Mouse (Mus musculus) lung, adult 2 months (tissue): ENCODE results near the gene Akain1. TPM values are rescaled to one million over a fixed set of nuclear protein-coding genes. Genes with fewer than 3 reads are reported as not detected.
A peak's percentile ranks its signal among the peaks of the same experiment; 100 is the strongest.

Source experiments
- DNase-seq: peaks from one replicate; pipeline ENCODE4 v3.0.0; 2022
- H3K4me1 ChIP-seq: fragments of 200-500 bp; 2 replicates; pipeline ENCODE4 v1.6.1; 2011; ENCODE audit warnings: low read length; ENCODE audit not compliant: control insufficient read depth, insufficient read depth
- H3K4me3 ChIP-seq: fragments of 200-500 bp; replicated peaks from 2 replicates; pipeline ENCODE3; 2011; ENCODE audit warnings: low read depth, mild to moderate bottlenecking, control low read depth, low read length; ENCODE audit errors: extremely low read depth
- CTCF ChIP-seq: fragments of 200-500 bp; IDR thresholded peaks from 2 replicates; pipeline ENCODE4 v1.5.1; 2011; ENCODE audit warnings: mild to moderate bottlenecking, low read length, control low read depth; ENCODE audit not compliant: insufficient read depth
- POLR2A ChIP-seq: fragments of 200-500 bp; IDR thresholded peaks from 2 replicates; pipeline ENCODE4 v1.6.1; 2011; ENCODE audit warnings: low read depth, mild to moderate bottlenecking, control low read depth, low read length, borderline replicate concordance; ENCODE audit errors: extremely low read depth
- WGBS: fragments of 180-500 bp; shearing (Covaris S2); methylation state at CpG from one replicate; pipeline ENCODE4 v1.1.7; 2018; 5-methylcytosine and 5-hydroxymethylcytosine counted together
- polyA plus RNA-seq: library from polyadenylated mRNA; depleted of rRNA; stranded (reverse); fragments of >200 nt; gene quantifications from 2 replicates; pipeline ENCODE4 v1.2.3, GENCODE M21; 2012; rRNA removed

The Akain1 gene
- not detected in 2 replicates for polyA plus RNA-seq

- TF ChIP-seq CTCF (no peak), POLR2A (no peak)
- H3K4me3 ChIP-seq, result no peak within 1 kb of the TSS
- under 1% methylated on average over 44 of the region's 44 CpGs for WGBS
- H3K4me1 ChIP-seq, result no peaks in the 10 kb centered on the region
- DNase-seq, result peak; percentile 46
These were observed at the start of gene Akain1 for GRCm38 (mm10) chr17:69438990-69439491. Gene Akain1 (plus strand): TSS chr17:69439326.

DNA sequence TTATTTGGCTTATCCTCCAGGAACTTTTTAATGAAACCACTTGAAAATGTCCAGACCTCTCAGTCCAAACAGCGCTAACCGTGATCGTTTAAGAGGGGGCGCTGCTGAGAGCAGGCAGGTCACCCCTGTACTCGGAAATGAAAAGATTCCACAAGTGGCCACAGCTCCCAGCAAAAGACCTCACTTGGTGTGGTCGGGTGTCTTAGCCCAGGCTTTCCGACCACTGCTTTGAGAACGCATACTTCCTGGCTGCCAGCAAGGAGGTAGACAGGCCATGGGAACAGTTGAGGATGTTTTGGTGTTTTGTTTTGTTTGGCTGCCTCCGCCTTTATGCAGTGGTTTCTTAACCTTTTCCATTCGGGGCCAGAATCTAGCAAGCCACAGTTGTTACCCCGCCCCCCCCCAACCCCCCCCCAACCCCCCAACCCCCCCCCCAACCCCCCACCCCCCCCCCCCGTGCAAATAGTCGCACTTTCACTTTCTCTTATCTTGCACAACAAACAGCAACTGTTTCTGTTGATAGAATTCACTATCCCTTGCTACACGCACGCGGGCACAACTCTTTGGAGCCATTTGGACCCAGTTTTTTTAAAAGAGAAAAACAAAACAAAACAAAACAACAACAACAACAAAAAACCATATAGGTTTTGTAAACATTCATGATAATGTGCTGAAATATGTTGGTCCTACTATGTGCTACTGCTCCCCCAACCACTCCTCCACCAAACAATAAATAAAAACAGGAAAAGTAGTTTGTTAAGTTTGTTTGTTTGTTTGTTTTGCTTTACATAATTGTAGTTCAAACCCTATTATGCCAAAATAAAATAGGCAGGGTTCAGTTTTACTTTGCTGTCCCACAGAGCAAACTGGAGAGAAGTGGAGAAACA, 42.7 kb upstream of the Akain1 start:
- peaks cover 3% of the 10 kb centered on the region; the same call in 1 of the 2 replicates for H3K4me1 ChIP-seq
- peak overlapping the region; percentile 43 for H3K4me3 ChIP-seq
- 9% methylated on average over 15 of the region's 16 CpGs for WGBS
- TF ChIP-seq CTCF, result 0 out of 2 replicates have a peak, but pooled peaks have one; percentile 25
- TF ChIP-seq POLR2A, result no peak
- peak; percentile 37 for DNase-seq

- TF ChIP-seq CTCF, result no peak
- TF ChIP-seq POLR2A, result no peak
- no peak for DNase-seq
- WGBS, result 41% methylated on average over 5 of the region's 5 CpGs
These were observed 42.0 kb upstream of the Akain1 start for GRCm38 (mm10) chr17:69397163-69397562.

DNA sequence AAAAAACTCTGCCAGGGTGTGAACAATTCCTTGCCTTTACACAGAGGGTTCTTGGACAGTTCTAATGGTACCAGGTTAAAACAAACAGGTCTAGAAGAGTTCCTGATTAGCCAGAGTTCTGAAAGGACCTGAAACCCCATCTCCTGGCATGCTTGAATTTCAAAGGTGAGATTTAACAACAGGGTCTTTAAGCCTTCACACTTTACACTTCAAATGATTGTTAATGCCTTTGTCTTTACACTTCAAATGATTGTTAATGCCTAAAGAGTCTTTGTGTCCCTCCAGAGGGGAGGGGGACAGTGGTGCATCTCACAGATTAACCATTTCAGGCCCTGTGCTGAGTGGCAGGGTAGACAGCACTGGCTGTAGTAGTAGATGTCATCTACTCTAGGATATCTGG, 41.0 kb upstream of the Akain1 start:
- no peak for DNase-seq
- no peak overlapping the region for H3K4me3 ChIP-seq
- TF ChIP-seq CTCF (no peak), POLR2A (no peak)
- H3K4me1 ChIP-seq, result peaks cover 3% of the 10 kb centered on the region; the same call in 1 of the 2 replicates

More at GRCm38 (mm10) chr17:69397163-69397562, 42.0 kb upstream of the Akain1 start:
- peaks cover 3% of the 10 kb centered on the region; the same call in 1 of the 2 replicates for H3K4me1 ChIP-seq
- H3K4me3 ChIP-seq, result no peak overlapping the region

- WGBS, result 68% methylated on average over 2 of the region's 2 CpGs
- no peak for TF ChIP-seq POLR2A
- TF ChIP-seq CTCF, result no peak
- no peak overlapping the region for H3K4me3 ChIP-seq
- peaks cover 3% of the 10 kb centered on the region; the same call in 1 of the 2 replicates for H3K4me1 ChIP-seq
- no peak for DNase-seq
These were observed 38.0 kb upstream of the Akain1 start for GRCm38 (mm10) chr17:69401146-69401545.

DNA sequence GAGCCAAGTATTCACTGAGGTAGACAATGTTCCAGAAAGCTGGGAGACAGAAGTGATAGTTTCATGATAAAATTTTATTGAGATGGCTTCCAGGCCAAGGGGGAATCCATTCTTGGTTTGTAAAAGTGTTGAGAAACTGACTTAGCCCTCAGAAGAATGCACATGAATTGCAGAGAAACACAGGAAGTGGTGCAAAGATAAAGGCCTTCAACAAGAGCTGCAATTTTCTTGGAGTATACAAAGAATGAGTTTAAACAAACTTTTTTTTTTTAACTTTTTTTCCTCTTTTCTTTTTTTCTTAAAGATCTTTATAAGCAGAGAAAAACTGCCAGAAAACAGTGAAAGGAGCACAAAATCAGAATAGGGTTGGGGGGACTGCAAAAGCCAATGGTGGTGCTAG, 23.0 kb upstream of the Akain1 start:
- no peak for DNase-seq
- Histone ChIP-seq H3K4me1 (peaks cover 3% of the 10 kb centered on the region; the same call in 1 of the 2 replicates), H3K4me3 (no peak overlapping the region)
- TF ChIP-seq CTCF (no peak), POLR2A (no peak)

- H3K4me1 ChIP-seq, result peaks cover 3% of the 10 kb centered on the region; the same call in 1 of the 2 replicates
- WGBS, result under 1% methylated on average over 56 of the region's 56 CpGs
These were observed 22.0 kb upstream of the Akain1 start for GRCm38 (mm10) chr17:69416920-69417661.

DNA sequence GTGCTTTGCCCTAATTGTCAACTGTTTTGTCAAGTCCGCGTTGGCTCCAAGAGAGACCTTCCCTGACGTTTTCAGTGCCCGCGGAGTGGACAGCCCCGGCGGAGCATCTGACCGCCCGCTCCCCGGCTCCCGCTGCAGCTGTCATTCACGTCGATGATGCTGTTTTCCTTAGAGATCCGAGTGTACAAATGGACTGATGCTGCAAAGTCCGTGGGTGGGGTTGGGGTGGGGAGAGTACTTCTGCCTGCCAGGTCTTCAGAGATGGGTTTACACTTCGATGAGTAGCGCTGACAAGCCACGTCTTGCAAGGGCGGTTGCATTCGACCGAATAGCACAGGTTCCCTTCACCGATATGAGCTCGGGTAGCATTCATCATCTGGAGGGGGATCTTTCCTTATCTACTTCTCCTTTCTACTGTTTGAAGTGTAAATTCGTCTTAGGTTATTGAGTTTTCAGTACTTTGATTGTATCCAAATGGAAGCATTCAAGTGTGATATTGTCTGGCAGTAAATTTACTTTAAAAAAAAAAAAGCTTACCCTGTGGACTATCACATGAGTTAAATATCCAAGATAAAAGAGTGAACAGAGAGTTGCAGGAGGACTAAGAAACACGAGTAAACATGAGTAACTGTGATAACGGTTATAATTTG, 21.3 kb upstream of the Akain1 start:
- peaks cover 3% of the 10 kb centered on the region; the same call in 1 of the 2 replicates for H3K4me1 ChIP-seq
- no peak for DNase-seq
- TF ChIP-seq POLR2A, result no peak
- no peak for TF ChIP-seq CTCF
- H3K4me3 ChIP-seq, result peak overlapping the region; percentile 82
- 2% methylated on average over 26 of the region's 26 CpGs for WGBS

More at GRCm38 (mm10) chr17:69416920-69417661, 22.0 kb upstream of the Akain1 start:
- H3K4me3 ChIP-seq, result peak overlapping the region; percentile 82
- TF ChIP-seq POLR2A, result peak; percentile 82
- TF ChIP-seq CTCF, result no peak
- peak; percentile 99 for DNase-seq

GRCm38 (mm10) chr17:69421592-69421991, 17.5 kb upstream of the Akain1 start:
- Histone ChIP-seq H3K4me1 (no peaks in the 10 kb centered on the region; the same call in 1 of the 2 replicates), H3K4me3 (no peak overlapping the region)
- DNase-seq, result no peak
- TF ChIP-seq POLR2A (no peak), CTCF (no peak)
- WGBS, result 20% methylated on average over 1 of the region's 1 CpGs
